Mouse (Mus musculus) ES-Bruce4 (cell line): ENCODE data around the gene Chad.

Experiments used
- CTCF ChIP-seq: IDR thresholded peaks from one replicate; pipeline ENCODE4 v1.8.1; 2011; ENCODE audit warnings: low read depth, low read length
- EP300 ChIP-seq: IDR thresholded peaks from 2 replicates; pipeline ENCODE4 v1.6.1; 2011; ENCODE audit warnings: low read depth, low read length; ENCODE audit not compliant: insufficient read depth

DNA sequence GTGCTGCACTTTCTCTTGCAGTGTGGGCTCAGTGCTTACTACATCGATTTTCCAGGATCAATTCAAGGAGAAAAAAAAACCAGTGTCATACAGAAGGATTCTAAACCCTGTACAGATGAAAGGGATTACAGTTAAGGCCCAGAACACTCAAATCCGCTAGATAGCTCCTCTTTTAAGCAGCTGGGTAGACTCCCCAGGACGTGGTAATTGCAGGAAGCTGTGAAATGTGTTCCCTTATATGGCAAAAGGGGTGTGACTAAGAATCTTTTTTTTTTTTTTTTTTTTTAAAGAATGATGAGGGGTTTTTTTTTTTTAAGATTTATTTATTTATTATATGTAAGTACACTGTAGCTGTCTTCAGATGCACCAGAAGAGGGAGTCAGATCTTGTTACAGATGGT lies 36.0 kb upstream of the Chad start:
- TF ChIP-seq CTCF, result no peak
- no peak for TF ChIP-seq EP300
